Mouse (Mus musculus) lung, postnatal 25 days (tissue): ENCODE data around the gene Cntn4.

Experiments used
- DNase-seq: peaks from one replicate; pipeline ENCODE4 v3.0.0; 2022; ENCODE audit warnings: low spot score

The Cntn4 gene

GRCm38 (mm10) chr6:106463857-106464256, 786.4 kb downstream of the Cntn4 start:
- DNase-seq: no peak

GRCm38 (mm10) chr6:106465766-106466165, 788.3 kb downstream of the Cntn4 start:
- DNase-seq: no peak

DNA sequence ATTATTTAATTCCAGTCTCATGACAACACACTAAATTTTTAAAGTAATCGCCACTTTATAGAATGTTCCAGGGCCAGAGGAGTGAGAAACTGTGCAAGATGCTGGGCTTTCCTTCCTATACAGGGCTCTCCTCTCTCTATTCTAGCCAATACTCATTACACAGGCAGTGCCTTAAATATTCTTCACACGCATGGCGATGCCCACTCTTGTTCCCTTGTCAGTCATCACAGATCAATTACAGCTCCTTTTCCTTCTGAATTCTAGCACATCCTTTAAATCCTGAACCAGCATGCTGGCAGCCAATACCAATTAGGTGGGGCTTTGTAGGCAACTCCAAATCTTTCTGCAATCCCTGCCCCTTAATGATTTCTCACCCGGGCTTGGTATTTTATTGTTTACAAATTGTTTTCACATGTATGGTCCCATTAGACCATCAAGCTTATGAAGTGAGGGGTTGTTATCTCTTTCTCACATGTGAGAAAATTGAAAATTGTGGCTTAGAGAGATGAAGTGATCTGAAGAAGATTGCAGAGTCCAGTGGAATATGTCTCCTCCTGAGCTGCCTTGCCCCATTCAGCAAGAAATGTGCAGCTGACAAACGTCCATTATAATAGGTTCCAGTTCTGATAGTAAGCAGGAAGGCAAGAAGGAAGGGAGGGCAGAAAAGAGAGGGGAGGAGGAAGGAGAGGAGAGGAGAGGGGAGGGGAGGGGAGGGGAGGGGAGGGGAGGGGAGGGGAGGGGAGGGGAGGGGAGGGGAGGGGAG, 789.0 kb downstream of the Cntn4 start:
- no peak for DNase-seq

GRCm38 (mm10) chr6:106471840-106472608, 794.6 kb downstream of the Cntn4 start:
- DNase-seq: no peak

DNA sequence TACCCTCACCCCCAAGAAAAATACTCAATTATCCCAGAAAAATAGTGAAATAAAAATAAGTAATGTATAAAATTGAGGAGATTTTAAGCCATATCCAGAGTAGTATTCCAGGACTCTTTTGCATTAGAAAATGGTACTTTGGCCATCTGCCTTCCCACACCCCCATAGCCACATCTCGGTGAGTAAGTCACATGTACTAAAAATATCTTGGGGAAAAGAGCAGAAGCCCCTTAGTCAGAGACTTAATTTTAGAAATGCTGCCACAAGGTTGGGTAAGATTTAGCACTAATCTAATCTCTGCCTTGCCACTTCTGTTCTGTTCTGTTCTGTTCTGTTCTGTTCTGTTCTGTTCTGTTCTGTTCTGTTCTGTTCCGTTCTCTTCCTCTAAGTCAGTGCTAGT, 796.4 kb downstream of the Cntn4 start:
- no peak for DNase-seq

GRCm38 (mm10) chr6:106481533-106481932, 804.1 kb downstream of the Cntn4 start:
- DNase-seq: no peak

- DNase-seq: no peak
Observed at GRCm38 (mm10) chr6:106496303-106496702, 818.8 kb downstream of the Cntn4 start.

DNA sequence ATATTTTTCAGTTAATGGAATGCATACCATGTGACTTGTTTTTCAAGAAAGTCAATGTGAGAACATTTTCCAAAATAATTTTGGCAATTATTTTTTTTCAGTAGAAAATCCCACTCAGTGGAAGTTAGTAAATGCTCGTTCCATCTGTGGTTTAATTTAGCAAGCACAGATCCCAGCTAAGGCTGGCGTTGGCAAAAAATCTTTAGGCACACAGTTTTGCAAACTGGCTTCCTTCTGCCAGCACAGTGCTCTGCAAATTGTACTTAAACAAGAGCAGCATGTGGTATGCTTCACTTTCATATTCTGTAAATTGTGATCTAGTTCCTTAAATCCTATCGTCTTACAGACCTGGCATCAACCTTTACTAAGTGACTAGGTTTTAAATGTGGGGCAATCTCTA, 821.7 kb downstream of the Cntn4 start:
- DNase-seq: no peak

GRCm38 (mm10) chr6:106503961-106504360, 826.5 kb downstream of the Cntn4 start:
- no peak for DNase-seq

DNA sequence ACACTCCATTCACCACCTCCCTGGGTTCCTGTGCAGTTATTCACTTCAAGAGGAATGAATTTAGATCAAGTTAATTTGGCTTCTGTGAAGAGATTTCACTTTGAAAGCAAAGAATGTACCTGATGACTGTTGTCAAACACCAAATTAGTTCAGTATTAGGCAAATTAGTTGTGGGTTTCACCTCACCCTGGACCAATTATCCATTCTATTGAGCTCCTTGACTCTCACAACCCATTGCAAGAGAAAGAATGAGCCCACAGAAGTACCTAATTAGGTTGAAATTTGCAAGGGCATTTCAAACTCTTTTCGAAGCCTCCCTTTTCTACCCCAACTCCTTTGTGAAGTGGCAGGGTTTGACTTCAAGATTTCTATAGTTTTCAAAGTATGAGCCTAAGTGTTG, 842.9 kb downstream of the Cntn4 start:
- no peak for DNase-seq

GRCm38 (mm10) chr6:106543500-106543899, 866.0 kb downstream of the Cntn4 start:
- no peak for DNase-seq

GRCm38 (mm10) chr6:106561649-106562048, 884.2 kb downstream of the Cntn4 start:
- no peak for DNase-seq

DNA sequence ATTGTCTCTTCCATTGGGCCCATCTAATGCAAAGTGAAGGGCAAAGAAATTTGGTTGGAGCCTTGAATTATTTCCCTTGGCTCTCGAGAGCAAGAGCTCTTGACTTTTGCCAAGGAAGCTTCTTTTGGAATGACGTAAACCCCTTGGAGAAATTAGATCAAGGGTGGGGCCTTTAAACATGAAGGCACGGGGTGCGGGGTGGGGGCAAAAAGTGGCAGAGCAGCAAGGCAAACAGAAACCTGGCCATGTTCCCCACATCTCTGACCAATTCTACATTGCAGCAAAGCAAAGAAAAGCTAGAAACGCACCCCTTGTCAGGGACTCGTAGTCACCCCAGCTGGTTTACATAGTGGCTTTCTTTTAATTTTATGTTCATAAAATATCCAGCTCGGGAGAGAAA, 887.9 kb downstream of the Cntn4 start:
- peak; percentile 5 for DNase-seq

DNA sequence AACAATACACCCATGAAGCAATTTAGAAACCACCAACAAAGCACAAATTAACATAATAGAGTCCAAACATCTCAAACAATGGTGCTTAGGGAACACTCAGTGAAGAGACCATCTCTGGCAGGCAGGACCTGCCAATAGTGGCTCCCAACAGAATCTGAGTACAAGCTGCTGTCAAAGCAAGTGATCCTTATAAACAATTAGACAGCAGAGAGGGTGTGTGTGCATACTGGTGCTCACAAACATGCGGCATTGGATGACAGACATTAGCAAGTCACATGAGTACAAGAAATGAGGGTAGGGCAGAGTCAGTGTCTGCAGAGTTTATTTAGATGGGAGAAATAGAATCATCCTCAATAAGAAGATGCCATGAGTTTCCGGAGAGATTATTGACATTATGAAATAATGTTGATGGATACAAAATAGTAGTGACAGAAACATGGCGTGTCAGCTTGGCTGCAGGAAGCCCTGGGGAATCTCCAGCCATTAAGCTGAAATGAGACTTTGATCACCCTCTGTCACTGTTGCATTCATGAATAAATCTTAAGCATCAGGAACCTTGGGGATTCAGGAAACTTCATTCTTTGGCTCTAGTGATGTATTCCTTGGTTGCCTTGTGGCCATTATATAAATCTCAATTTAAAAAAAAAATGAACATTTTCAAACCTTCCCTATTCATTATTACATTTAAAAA, 888.5 kb downstream of the Cntn4 start:
- DNase-seq: no peak

GRCm38 (mm10) chr6:106566929-106567621, 889.6 kb downstream of the Cntn4 start:
- DNase-seq: no peak

GRCm38 (mm10) chr6:106580124-106580523, 902.7 kb downstream of the Cntn4 start:
- DNase-seq: no peak

DNA sequence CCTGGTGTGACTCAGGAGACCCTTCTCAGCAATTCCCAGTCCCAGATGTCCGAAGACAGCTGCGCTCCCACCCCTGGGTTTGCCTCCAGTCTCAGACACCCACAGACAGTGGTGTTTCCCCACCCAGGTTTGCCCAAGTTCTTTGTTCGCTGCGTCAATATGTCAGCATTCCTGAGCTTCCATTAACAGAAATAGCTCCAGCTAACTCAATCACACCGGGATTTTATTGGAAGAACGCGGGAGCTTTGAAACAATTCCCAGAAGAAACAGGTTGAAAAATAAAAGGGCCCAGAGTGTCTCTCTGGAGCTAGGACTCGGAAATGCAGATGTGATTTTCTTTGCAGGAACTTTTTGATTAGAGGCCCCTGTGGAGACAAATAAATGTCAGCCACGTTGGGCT, 916.3 kb downstream of the Cntn4 start:
- DNase-seq: no peak

GRCm38 (mm10) chr6:106617081-106617480, 939.6 kb downstream of the Cntn4 start:
- DNase-seq: no peak

- no peak for DNase-seq
Observed at GRCm38 (mm10) chr6:106621188-106621749, 943.8 kb downstream of the Cntn4 start.

DNA sequence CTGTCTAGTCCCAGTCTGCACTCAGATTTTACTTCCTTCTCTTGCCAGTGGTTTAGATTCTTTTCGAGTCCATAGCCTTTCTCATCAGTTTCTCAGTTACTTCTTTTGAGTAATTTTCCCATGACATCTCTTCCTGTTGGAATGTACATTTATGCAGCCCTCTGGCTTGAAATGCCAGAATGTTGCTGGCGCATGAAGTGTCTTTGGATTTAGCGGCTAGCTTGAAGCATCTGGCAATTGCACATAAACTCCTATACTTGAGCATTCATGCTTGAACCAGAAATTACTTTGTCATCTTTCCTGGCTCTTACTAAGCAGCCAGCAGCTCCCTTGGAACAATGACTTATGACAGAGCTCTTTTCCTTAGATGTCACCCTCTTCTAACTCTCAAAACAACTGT, 965.6 kb downstream of the Cntn4 start:
- DNase-seq: no peak

GRCm38 (mm10) chr6:106645496-106646211, 968.2 kb downstream of the Cntn4 start:
- DNase-seq: no peak
